In genomic region chr9:78547742-78548141, GRCm38 (mm10) we compare ENCODE assay signal across 13 mouse cellular contexts. TPM values are rescaled to one million over a fixed set of nuclear protein-coding genes. Genes with fewer than 3 reads are reported as not detected.
A peak's percentile ranks its signal among the peaks of the same experiment; 100 is the strongest.
DNase-seq lines count a peak whose midpoint lies in the region; ATAC-seq and TF ChIP-seq lines count a peak whose summit lies in the region.
"Had no signal": no experiment of that assay in that cellular context is flagged by ENCODE, and none has a peak within 500 bp of the region (broad histone marks: within the 10 kb centered on the region; RNA-seq: fewer than 3 reads in every experiment).

No protein-coding gene starts in this region.

- H3K4me1 ChIP-seq in forebrain, embryonic 14.5 days (ENCODE audit: control insufficient read depth, insufficient read depth, low read length), result no peaks in the 10 kb centered on the region
- H3K4me1 ChIP-seq in forebrain, embryonic 13.5 days, result no peaks in the 10 kb centered on the region
- H3K4me1 ChIP-seq in lung, postnatal 0 days (ENCODE audit: insufficient read depth, low read depth, low read length), result no peaks in the 10 kb centered on the region
- H3K4me1 ChIP-seq: embryonic facial prominence, embryonic 13.5 days had no signal

- 85% methylated on average over 12 of the region's 12 CpGs for WGBS in forebrain, embryonic 14.5 days
- 86% methylated on average over 12 of the region's 12 CpGs for WGBS in forebrain, embryonic 13.5 days
- WGBS in lung, postnatal 0 days, result 87% methylated on average over 12 of the region's 12 CpGs

- no peak overlapping the region for H3K9ac ChIP-seq in forebrain, embryonic 14.5 days (ENCODE audit: low read length)
- no peak overlapping the region for H3K9ac ChIP-seq in forebrain, embryonic 13.5 days
- no peak overlapping the region for H3K9ac ChIP-seq in lung, postnatal 0 days (replicated peaks; ENCODE audit: low read depth)
- H3K9ac ChIP-seq: embryonic facial prominence, embryonic 13.5 days; heart, embryonic 15.5 days had no signal

- peak; percentile 62 for TF ChIP-seq CTCF in lung, postnatal 0 days (IDR thresholded peaks at IDR 0.05)

- H3K9me3 ChIP-seq in forebrain, embryonic 14.5 days (replicated peaks; ENCODE audit: control insufficient read depth, low read length), result no peaks in the 10 kb centered on the region
- no peaks in the 10 kb centered on the region for H3K9me3 ChIP-seq in forebrain, embryonic 13.5 days (replicated peaks)
- H3K9me3 ChIP-seq in lung, postnatal 0 days (ENCODE audit: low read length), result no peaks in the 10 kb centered on the region
- H3K9me3 ChIP-seq: embryonic facial prominence, embryonic 13.5 days; heart, embryonic 15.5 days had no signal

- no peak for ATAC-seq in forebrain, embryonic 14.5 days
- no peak for ATAC-seq in forebrain, embryonic 13.5 days
- ATAC-seq in lung, postnatal 0 days, result no peak
- ATAC-seq in megakaryocyte progenitor cell, adult 5-6 weeks (replicated peaks; ENCODE audit: poor library complexity), result peak; percentile 91

- H3K27ac ChIP-seq in forebrain, embryonic 14.5 days (ENCODE audit: low read depth, low read length), result no peak overlapping the region
- no peak overlapping the region for H3K27ac ChIP-seq in forebrain, embryonic 13.5 days
- H3K27ac ChIP-seq in lung, postnatal 0 days (ENCODE audit: low read length), result no peak overlapping the region
- H3K27ac ChIP-seq: embryonic facial prominence, embryonic 13.5 days; heart, embryonic 15.5 days had no signal

- H3K4me2 ChIP-seq in forebrain, embryonic 14.5 days (ENCODE audit: low read length), result no peak overlapping the region
- no peak overlapping the region for H3K4me2 ChIP-seq in forebrain, embryonic 13.5 days
- H3K4me2 ChIP-seq in lung, postnatal 0 days (replicated peaks; ENCODE audit: low read depth, low read length), result no peak overlapping the region
- H3K4me2 ChIP-seq: embryonic facial prominence, embryonic 13.5 days; heart, embryonic 15.5 days had no signal

- peaks cover 7% of the 10 kb centered on the region for H3K36me3 ChIP-seq in forebrain, embryonic 14.5 days (ENCODE audit: control insufficient read depth, insufficient read depth, low read length)
- H3K36me3 ChIP-seq in forebrain, embryonic 13.5 days (ENCODE audit: poor library complexity, severe bottlenecking), result peaks cover 17% of the 10 kb centered on the region
- no peaks in the 10 kb centered on the region for H3K36me3 ChIP-seq in lung, postnatal 0 days (ENCODE audit: insufficient read depth, low read length)
- H3K36me3 ChIP-seq: heart, embryonic 15.5 days had no signal

- TF ChIP-seq EP300 in lung, postnatal 0 days (IDR thresholded peaks at IDR 0.05), result no peak

- peak; percentile 6 for DNase-seq in forebrain, embryonic 14.5 days (ENCODE audit: low spot score)
- no peak for DNase-seq in lung, postnatal 0 days (ENCODE audit: low spot score)
- DNase-seq in lung, postnatal 4 days, result no peak
- DNase-seq in ZHBTc4 (ENCODE audit: low read depth, low spot score), result peak; percentile 44
- no peak for DNase-seq in gastrocnemius, postnatal 4 days (ENCODE audit: low spot score in 2 of 2)
- DNase-seq in layer of hippocampus, postnatal 10 days (ENCODE audit: low spot score in 2 of 2), result no peak
- DNase-seq: cerebellum, adult 2 months; midbrain, embryonic 14.5 days; thymus, postnatal 36 days had no signal

- H3K4me3 ChIP-seq in forebrain, embryonic 14.5 days (ENCODE audit: low read depth, low read length), result no peak overlapping the region
- H3K4me3 ChIP-seq in forebrain, embryonic 13.5 days, result no peak overlapping the region
- no peak overlapping the region for H3K4me3 ChIP-seq in lung, postnatal 0 days (ENCODE audit: low read depth, low read length)
- H3K4me3 ChIP-seq: embryonic facial prominence, embryonic 13.5 days; heart, embryonic 15.5 days had no signal

- H3K27me3 ChIP-seq in forebrain, embryonic 14.5 days (replicated peaks; ENCODE audit: control insufficient read depth, insufficient read depth, low read length), result no peaks in the 10 kb centered on the region
- H3K27me3 ChIP-seq in forebrain, embryonic 13.5 days, result no peaks in the 10 kb centered on the region
- no peaks in the 10 kb centered on the region for H3K27me3 ChIP-seq in lung, postnatal 0 days (replicated peaks; ENCODE audit: insufficient read depth, low read length)
- H3K27me3 ChIP-seq: embryonic facial prominence, embryonic 13.5 days; heart, embryonic 15.5 days had no signal

RNA-seq across cellular contexts. Expression of gene Slc17a5, which starts 40.1 kb away (rescaled TPM):
- polyA plus RNA-seq in forebrain, embryonic 14.5 days (2014; fragmentation: Nextera tagmentation; extraction: Ambion mirVana), result 10.2 and 14.7 TPM in 2 replicates
- polyA plus RNA-seq in forebrain, embryonic 13.5 days (2015; fragmentation: Nextera tagmentation; extraction: Ambion mirVana), result 15.3 and 15.8 TPM in 2 replicates
- 19.9 TPM in 2 replicates for polyA plus RNA-seq in lung, postnatal 0 days (2015; fragmentation: Nextera tagmentation; extraction: Ambion mirVana)
- total RNA-seq in megakaryocyte progenitor cell, adult 5-6 weeks (2015), result 9.7 and 10.0 TPM in 2 replicates
- total RNA-seq in megakaryocyte progenitor cell, adult 5-6 weeks (2017), result 6.6 and 7.0 TPM in 2 replicates
- total RNA-seq in gastrocnemius, postnatal 4 days (2021), result 1 to 10 TPM; 7.6 to 7.9 TPM
- 10 to 100 TPM; 13.4 to 16.2 TPM for total RNA-seq in layer of hippocampus, postnatal 10 days (2021)

RNA-seq across cellular contexts. Expression of gene Eef1a1, which starts 58.8 kb away (rescaled TPM):
- 4,517 and 5,265 TPM in 2 replicates for polyA plus RNA-seq in forebrain, embryonic 14.5 days (2014; fragmentation: Nextera tagmentation; extraction: Ambion mirVana)
- polyA plus RNA-seq in forebrain, embryonic 13.5 days (2015; fragmentation: Nextera tagmentation; extraction: Ambion mirVana), result 4,108 and 4,123 TPM in 2 replicates
- polyA plus RNA-seq in lung, postnatal 0 days (2015; fragmentation: Nextera tagmentation; extraction: Ambion mirVana), result 2,930 and 3,003 TPM in 2 replicates
- 20,259 and 20,522 TPM in 2 replicates for total RNA-seq in megakaryocyte progenitor cell, adult 5-6 weeks (2015)
- 11,199 and 11,450 TPM in 2 replicates for total RNA-seq in megakaryocyte progenitor cell, adult 5-6 weeks (2017)
- total RNA-seq in gastrocnemius, postnatal 4 days (2021), result 1,000 to 10,000 TPM; 5,472 to 6,062 TPM
- total RNA-seq in layer of hippocampus, postnatal 10 days (2021), result 1,000 to 10,000 TPM; 4,076 to 4,543 TPM

Comparison
In these comparisons a context has a peak if more than half of its experiments do, and no peak if none do; other contexts are left out.
1. DNase-seq: peak in forebrain, embryonic 14.5 days (single experiment) and ZHBTc4 (single experiment); none in lung, postnatal 0 days (single experiment), lung, postnatal 4 days (0 of 2), gastrocnemius, postnatal 4 days (0 of 2) and layer of hippocampus, postnatal 10 days (0 of 2).